Mouse (Mus musculus) small intestine, adult 2 months (tissue): ENCODE results near the gene Ubiad1. TPM values are rescaled to one million over a fixed set of nuclear protein-coding genes. Genes with fewer than 3 reads are reported as not detected.
A peak's percentile ranks its signal among the peaks of the same experiment; 100 is the strongest.

Source experiments
- H3K27ac ChIP-seq: fragments of 200-500 bp; 2 replicates; pipeline ENCODE4 v1.5.1; 2012; ENCODE audit warnings: low read depth, low read length, control low read depth, inconsistent platforms; ENCODE audit not compliant: insufficient read depth
- H3K27me3 ChIP-seq: fragments of 200-500 bp; 2 replicates; pipeline ENCODE4 v1.6.1; 2012; ENCODE audit warnings: mild to moderate bottlenecking, moderate library complexity, low read length, inconsistent platforms; ENCODE audit not compliant: control insufficient read depth, insufficient read depth
- H3K36me3 ChIP-seq: fragments of 200-500 bp; 2 replicates; pipeline ENCODE4 v1.6.1; 2012; ENCODE audit warnings: mild to moderate bottlenecking, low read length, control low read depth, inconsistent platforms; ENCODE audit not compliant: control insufficient read depth, insufficient read depth
- H3K4me1 ChIP-seq: fragments of 200-500 bp; 2 replicates; pipeline ENCODE4 v1.6.1; 2012; ENCODE audit warnings: low read length, inconsistent platforms, mixed read lengths; ENCODE audit not compliant: control insufficient read depth, insufficient read depth, insufficient read length
- H3K4me3 ChIP-seq: fragments of 200-500 bp; 2 replicates; pipeline ENCODE4 v1.5.1; 2012; ENCODE audit warnings: low read depth, mild to moderate bottlenecking, control low read depth, inconsistent platforms, low read length, moderate library complexity
- CTCF ChIP-seq: fragments of 200-500 bp; IDR thresholded peaks from 2 replicates; pipeline ENCODE4 v1.5.1; 2012; ENCODE audit warnings: low read depth, mild to moderate bottlenecking, control low read depth, inconsistent platforms, low read length, moderate library complexity, mixed read lengths; ENCODE audit not compliant: insufficient replicate concordance, insufficient read length; ENCODE audit errors: extremely low read depth
- POLR2A ChIP-seq: fragments of 200-500 bp; IDR thresholded peaks from 2 replicates; pipeline ENCODE4 v1.6.1; 2012; ENCODE audit warnings: low read depth, mild to moderate bottlenecking, control low read depth, inconsistent platforms, low read length, moderate library complexity
- WGBS: fragments of 180-500 bp; shearing (Covaris S2); methylation state at CpG from one replicate; pipeline ENCODE4 v1.1.7; 2018; 5-methylcytosine and 5-hydroxymethylcytosine counted together
- polyA plus RNA-seq: library from polyadenylated mRNA; depleted of rRNA; stranded (reverse); fragments of >200 nt; gene quantifications from 2 replicates; pipeline ENCODE4 v1.2.3, GENCODE M21; 2012

Ubiad1 gene
- polyA plus RNA-seq, 1 experiment, result 8.5 TPM

- no peaks in the 10 kb centered on the region for H3K27me3 ChIP-seq
- peak overlapping the region; percentile 83 for H3K4me3 ChIP-seq
- under 1% methylated on average over 15 of the region's 15 CpGs for WGBS
- TF ChIP-seq CTCF (no peak), POLR2A (no peak)
- H3K36me3 ChIP-seq, result peaks cover 11% of the 10 kb centered on the region
- H3K27ac ChIP-seq, result peak overlapping the region; percentile 8; the same call in 1 of the 2 replicates
- H3K4me1 ChIP-seq, result peaks cover 5% of the 10 kb centered on the region; the same call in 1 of the 2 replicates
These were observed 4.3 kb upstream of the Ubiad1 start for GRCm38 (mm10) chr4:148448853-148449245.

- H3K4me1 ChIP-seq, result peaks cover 7% of the 10 kb centered on the region; the same call in 1 of the 2 replicates
- H3K27ac ChIP-seq, result peak within 1 kb of the TSS; percentile 8; the same call in 1 of the 2 replicates
- TF ChIP-seq POLR2A (no peak; the same call in 1 of the 2 replicates), CTCF (no peak)
- H3K4me3 ChIP-seq, result peak within 1 kb of the TSS; percentile 83
- peaks cover 7% of the 10 kb centered on the region for H3K36me3 ChIP-seq
- H3K27me3 ChIP-seq, result no peaks in the 10 kb centered on the region
- under 1% methylated on average over 56 of the region's 56 CpGs for WGBS
These were observed 3.7 kb upstream of the Ubiad1 start, which contains the start of gene Mtor for GRCm38 (mm10) chr4:148448179-148448852. Gene Mtor, plus strand, starts transcription at chr4:148448611.

GRCm38 (mm10) chr4:148442598-148442997 is 2.0 kb downstream of the Ubiad1 start:
- Histone ChIP-seq H3K4me3 (no peak overlapping the region), H3K4me1 (peaks cover 10% of the 10 kb centered on the region; the same call in 1 of the 2 replicates), H3K27ac (no peak overlapping the region), H3K36me3 (no peaks in the 10 kb centered on the region), H3K27me3 (no peaks in the 10 kb centered on the region)
- 84% methylated on average over 7 of the region's 7 CpGs for WGBS
- TF ChIP-seq POLR2A, result no peak
- TF ChIP-seq CTCF, result no peak

GRCm38 (mm10) chr4:148441931-148442330 is 2.6 kb downstream of the Ubiad1 start:
- peaks cover 10% of the 10 kb centered on the region; the same call in 1 of the 2 replicates for H3K4me1 ChIP-seq
- H3K27me3 ChIP-seq, result no peaks in the 10 kb centered on the region
- H3K36me3 ChIP-seq, result no peaks in the 10 kb centered on the region
- no peak overlapping the region for H3K4me3 ChIP-seq
- H3K27ac ChIP-seq, result no peak overlapping the region
- TF ChIP-seq CTCF, result no peak
- no peak for TF ChIP-seq POLR2A
- WGBS, result 87% methylated on average over 5 of the region's 5 CpGs

- Histone ChIP-seq H3K27ac (no peak overlapping the region), H3K36me3 (peaks cover 9% of the 10 kb centered on the region; the same call in 1 of the 2 replicates), H3K27me3 (no peaks in the 10 kb centered on the region), H3K4me1 (peaks cover 11% of the 10 kb centered on the region; the same call in 1 of the 2 replicates), H3K4me3 (no peak overlapping the region)
- TF ChIP-seq POLR2A (no peak), CTCF (no peak)
- WGBS, result 79% methylated on average over 6 of the region's 6 CpGs
These were observed 8.8 kb downstream of the Ubiad1 start for GRCm38 (mm10) chr4:148435657-148436330.

- peaks cover 9% of the 10 kb centered on the region; the same call in 1 of the 2 replicates for H3K36me3 ChIP-seq
- H3K4me1 ChIP-seq, result peaks cover 9% of the 10 kb centered on the region; the same call in 1 of the 2 replicates
- TF ChIP-seq POLR2A (no peak), CTCF (no peak)
- no peaks in the 10 kb centered on the region for H3K27me3 ChIP-seq
- no peak overlapping the region for H3K27ac ChIP-seq
- H3K4me3 ChIP-seq, result no peak overlapping the region
- WGBS, result 93% methylated on average over 3 of the region's 3 CpGs
These were observed 9.5 kb downstream of the Ubiad1 start for GRCm38 (mm10) chr4:148435106-148435505.

GRCm38 (mm10) chr4:148434554-148434953 is 10.0 kb downstream of the Ubiad1 start:
- 90% methylated on average over 4 of the region's 4 CpGs for WGBS
- Histone ChIP-seq H3K36me3 (peaks cover 9% of the 10 kb centered on the region; the same call in 1 of the 2 replicates), H3K27me3 (no peaks in the 10 kb centered on the region), H3K4me1 (peaks cover 7% of the 10 kb centered on the region; the same call in 1 of the 2 replicates), H3K4me3 (no peak overlapping the region), H3K27ac (no peak overlapping the region)
- TF ChIP-seq POLR2A, result no peak
- TF ChIP-seq CTCF, result no peak
